Mouse (Mus musculus): ENCODE measurements around the gene Gramd2.

Gene Gramd2

GRCm38 (mm10) chr9:59679678-59680533 lies at the start of gene Gramd2:
Gene Gramd2 (plus strand): TSS chr9:59680144.
- peak; percentile 46 for DNase-seq (ENCODE audit: low spot score)

- DNase-seq (ENCODE audit: low spot score): no peak
Observed at GRCm38 (mm10) chr9:59638372-59638771, 41.6 kb upstream of the Gramd2 start.

DNA sequence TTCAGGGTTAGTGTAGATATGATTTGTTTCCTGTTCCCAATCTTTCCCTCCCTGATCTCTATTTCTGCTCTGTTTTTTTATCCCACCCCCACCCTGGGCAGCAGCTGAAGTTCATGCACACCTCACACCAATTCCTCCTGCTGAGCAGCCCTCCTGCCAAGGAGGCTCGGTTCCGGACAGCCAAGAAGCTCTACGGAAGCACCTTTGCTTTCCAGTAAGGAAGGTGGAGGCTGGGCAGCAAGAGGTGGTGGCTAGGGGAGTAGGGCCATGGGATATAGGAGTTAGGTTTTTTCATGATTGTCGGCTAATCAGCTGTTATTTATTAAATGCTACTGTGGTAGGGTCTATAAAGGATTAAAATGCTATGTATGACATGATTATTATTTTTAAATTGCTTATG lies 40.0 kb upstream of the Gramd2 start:
- no peak for DNase-seq (ENCODE audit: low spot score)

DNA sequence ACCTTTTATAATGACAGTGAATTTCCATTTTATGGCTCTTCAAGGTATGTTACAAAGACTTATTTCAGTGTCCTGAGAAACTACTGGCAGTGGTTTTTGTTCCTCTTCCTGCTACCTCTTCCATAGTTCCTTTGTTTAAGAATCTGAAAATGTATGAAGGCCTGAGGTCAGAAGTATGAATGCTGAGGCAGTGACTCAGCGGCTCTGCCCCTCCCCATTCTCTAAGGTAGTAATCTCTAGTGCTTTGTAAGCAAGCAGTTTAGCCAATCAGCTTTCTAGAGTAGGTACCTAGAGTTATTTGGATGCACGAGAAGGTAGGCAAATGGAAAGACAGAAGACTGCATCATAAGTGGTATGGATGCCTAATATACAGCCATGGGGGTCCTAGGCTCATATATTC lies 38.6 kb upstream of the Gramd2 start:
- DNase-seq (ENCODE audit: low spot score): no peak

DNA sequence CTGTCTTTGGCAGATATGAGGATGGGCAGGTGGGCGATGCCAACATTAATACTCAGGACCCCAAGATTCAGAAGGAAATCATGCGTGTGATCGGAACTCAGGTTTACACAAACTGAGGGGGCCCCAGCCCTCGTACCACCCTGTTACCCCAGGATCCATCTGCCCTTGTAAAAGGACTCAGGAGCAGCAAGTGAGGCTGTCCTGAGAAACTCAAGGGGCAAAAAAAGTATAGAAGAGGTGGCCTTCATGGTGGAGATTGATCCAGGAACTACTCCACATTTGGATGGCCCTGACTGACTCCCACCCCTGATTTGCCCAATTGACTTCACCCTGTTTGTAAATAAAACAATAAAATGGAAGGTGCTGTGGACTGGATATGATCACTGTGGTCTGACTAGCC lies 30.0 kb upstream of the Gramd2 start:
- DNase-seq (ENCODE audit: low spot score): no peak

DNA sequence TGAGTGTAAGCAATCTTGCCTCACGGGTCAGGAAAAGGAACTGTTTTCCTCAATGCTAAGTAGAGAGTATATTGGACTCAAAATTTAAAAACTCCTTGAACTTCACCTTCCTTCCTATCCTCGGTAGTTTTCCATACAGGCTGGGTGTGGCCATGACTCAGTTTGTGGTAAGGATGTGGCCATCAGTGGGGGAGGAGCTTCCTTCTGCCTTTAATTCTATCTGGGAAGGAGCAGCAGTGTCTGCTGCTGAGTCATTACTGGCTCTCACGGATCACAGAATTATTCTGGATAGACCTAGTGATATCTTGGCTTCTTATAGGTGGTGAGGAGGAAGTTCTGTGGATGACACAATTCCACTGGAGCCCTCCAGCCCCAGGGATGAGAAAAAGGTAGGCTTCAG lies 26.6 kb upstream of the Gramd2 start:
- no peak for DNase-seq (ENCODE audit: low spot score)

DNA sequence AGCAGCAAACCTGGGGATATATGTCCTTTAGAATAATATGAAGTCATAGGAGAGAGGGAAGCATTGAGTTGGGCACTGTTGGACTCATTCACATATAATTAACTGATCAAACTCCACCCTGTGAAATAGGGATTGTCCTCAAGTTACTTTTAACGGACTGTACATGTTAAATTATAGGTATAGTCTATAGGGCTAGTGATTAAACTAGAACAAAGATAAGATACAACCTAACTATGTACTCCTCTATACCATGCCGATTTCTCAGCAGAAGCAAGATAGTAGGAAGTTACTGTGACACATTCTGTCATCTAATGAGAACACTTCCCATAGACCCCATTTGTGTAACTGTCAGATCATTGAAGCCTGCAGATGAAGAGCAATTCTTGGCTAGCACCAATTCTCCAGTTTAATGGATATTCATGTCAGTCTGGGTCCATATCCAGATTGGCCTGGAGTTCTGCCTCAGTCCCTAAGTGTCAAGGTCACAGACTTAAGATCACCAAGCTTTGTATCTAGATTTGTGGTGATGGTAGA lies 25.4 kb upstream of the Gramd2 start:
- DNase-seq (ENCODE audit: low spot score): no peak

- peak; percentile 81 for DNase-seq (ENCODE audit: low spot score)
Observed at GRCm38 (mm10) chr9:59655958-59656634, 23.8 kb upstream of the Gramd2 start, which contains the start of gene Pkm. Gene Pkm (plus strand): TSS chr9:59656368.

DNA sequence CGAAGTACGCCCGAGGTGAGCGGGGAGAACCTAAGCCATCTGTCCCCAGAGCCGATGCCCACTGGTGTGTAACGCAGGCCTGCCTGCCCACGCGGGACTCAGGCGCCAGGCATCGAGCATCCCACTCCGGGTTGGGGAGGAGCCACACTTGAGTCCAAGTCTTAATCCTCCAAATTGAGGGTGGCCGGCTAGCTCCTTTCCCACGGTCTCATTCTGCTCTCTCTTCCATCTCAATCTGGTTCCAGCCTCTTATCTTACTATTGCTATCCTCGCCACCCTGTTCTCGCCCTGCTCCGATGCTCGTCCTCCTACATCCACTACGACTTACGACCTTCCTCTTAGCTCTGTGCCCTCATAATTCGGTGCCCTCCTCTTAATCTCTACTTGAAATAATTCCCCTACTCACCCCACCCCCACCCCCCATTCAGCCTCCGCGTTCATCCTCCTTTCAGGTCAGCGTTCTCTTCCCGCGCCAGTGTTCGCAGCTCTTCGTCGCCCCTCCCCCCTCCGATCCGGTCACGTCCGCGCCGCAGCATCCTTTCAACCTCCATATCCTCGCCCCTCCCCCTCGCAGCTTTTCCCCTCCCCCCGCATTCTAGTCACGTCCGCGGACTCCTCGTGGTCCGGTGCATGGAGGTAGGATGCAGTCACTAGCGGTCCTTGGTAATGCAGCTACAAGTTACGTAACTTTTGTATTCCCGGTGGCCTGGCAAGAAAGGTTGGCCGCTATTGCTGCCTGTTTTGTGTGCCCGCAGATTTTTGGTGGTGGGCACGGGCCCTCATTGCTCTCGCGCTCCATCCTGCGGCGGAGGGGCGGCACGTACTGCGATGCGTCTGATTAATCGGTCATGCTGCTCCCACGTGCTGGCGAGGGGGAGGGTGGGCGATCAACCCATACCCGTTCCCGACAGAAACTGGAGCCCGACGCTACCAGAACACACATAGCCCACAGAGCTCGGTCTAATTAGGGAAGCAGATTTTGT lies 23.0 kb upstream of the Gramd2 start:
- DNase-seq (ENCODE audit: low spot score): peak; percentile 33

DNA sequence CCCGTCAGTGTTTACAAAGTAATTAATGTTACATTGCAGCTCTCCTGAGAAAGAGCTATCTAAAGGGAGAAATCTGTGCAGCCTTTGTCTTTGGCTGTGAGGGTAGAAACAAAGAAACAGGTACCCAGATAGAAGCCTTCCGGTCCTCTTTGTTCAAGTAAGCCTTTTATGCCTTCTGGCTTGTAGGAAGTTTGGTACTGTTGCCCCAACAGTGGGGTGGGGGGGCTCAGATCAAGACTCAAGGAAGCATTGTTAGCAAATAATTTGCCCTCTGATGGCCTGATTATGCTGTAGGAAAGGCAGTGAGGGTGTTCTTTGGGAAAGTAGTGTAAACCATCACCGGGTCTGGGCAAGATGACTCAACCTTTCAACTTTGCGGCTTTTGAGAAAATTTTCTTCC lies 21.8 kb upstream of the Gramd2 start:
- DNase-seq (ENCODE audit: low spot score): no peak

DNA sequence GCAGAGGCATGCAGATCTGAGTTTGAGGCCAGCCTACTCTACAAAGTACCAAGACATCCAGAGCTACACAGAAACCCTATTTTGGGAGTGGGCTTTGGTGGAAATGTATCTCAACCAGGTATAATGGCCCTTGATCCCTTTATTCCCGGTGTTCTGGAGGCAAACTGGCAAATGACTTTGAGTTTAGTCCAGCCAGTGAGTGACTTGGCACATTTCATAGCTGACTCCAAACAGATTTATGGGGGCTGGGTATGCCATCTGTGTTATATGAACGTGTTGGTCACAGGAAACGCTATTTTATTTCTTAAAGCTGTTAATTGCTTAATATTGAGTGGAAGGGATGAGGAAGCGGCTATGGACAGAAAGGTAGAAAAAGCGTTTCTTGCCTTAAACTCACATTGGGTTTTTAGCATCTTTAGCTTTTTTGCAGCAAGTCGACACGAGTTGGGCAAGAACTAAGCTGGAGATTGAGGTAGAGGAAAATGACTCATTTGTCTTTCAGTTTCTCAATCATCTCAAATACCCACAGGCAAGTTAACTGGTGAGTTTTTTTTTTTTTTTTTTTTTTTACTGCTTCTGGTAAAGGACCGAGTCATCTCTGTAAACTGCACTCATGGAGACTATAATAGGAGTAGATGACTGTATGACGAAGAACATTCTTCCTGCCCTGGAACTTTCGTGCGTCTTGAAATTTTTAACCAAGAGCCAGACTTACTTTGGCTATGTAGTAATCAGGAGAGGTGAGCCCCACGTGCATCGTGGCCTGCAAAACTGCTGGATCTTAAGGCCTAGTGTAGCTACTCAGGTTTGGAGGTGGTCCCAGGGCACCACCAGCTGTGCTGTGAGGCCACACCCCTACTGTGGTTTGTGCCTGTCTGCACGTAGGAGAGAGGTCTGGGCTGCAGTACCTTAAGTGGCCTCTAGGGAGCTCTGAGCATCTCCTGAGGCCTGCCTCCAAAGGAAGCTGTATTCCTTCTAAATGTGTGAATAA lies 20.6 kb upstream of the Gramd2 start:
- DNase-seq (ENCODE audit: low spot score): peak; percentile 49

GRCm38 (mm10) chr9:59660421-59660820 lies 19.5 kb upstream of the Gramd2 start:
- no peak for DNase-seq (ENCODE audit: low spot score)

DNA sequence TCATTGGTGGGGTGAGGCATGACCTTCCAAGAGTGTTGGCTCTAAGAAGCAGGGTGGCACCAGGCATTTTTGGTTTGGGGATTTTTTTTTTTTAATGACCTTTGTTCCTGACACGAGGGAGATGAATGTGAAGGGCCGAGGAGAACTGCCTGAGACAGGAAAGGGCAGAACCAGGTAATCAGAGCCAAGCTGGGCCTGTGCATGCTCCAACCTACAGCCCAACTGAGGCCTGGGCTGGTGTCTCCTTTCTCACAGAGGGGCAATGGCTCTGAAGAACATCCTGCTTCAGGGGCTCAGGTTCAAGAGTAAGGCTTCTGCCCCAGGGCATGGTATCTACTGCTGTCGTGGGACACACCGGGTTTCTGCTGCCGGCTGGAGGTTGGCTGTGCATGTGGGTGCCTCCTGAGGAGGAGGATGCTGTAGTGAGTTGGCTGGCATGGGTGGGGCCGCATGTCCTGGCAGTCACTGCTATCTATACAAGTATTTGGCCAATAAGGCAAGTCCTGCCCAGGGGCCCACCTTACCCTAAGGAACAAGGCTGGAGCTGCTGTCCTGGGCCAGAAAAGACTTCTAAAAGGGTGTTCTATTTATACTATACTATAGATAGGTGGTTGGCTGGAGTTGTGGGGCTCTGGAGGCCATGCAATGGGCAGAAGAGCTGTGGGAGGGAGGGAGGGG lies 18.5 kb upstream of the Gramd2 start:
- DNase-seq (ENCODE audit: low spot score): no peak

DNA sequence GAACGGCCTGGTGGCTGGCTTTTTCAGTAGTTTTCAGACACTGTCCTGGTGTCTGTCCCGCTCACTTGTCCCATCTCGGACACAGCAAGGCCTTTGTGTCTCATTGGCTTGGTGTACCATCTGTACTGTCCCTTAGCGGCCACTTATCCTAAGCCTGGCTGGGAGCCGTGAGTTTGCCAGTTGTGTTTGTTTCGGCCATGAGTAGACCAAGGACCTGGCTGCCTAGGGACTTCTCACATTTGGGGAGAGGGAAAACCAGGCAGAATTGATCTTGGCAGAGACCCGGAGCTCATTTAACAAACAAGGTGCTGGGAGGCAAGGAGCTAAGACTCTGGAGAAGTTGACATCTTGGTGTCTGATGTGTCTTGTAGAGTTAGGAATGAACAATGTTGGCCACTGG lies 16.7 kb upstream of the Gramd2 start:
- DNase-seq (ENCODE audit: low spot score): no peak

DNA sequence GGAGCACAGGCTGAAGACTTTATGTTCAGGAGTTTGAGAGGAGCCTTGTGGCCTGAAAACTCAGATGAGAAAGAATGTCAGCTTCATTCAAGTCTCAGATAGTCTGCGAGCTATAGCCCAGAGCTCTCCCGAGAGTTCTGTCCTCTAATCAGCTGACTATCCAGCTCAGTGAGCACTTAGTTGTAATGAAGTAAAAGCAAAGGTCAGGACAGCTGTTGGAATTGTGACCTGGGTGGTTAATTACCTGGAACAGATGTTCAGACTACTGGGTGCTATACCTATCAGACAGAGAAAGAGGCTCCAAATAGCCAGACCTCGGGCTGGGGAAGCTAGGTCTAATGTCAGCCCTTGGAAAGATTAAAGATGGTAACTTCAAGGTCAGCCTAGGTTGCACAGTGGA lies 16.0 kb upstream of the Gramd2 start:
- DNase-seq (ENCODE audit: low spot score): no peak

DNA sequence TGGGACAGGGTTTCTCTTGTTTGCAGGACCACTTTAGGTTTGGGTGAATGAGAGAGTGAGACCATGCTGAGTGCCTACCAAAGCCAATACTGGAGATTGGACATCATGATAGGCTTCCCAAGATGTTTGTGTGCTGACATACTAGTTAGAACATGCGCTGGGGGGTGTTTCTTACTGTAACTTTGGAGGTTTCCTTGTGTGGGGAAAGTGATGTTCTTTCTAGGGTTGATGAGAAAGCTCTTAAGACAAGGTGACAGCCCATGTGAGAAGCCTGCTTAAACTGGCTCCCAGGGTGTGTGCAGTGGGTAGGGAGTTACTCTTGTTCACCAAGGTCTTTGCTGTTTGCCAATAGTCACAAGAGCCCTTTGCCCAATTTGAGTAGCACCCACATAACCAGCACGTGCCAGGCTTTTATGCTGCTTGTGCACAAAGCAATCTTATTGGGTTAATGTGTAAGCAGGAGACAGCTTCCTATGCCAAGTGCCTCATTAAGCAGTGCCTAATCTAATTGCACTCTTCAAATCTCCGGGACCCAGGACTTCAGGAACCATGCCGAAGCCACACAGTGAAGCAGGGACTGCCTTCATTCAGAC lies 15.2 kb upstream of the Gramd2 start:
- DNase-seq (ENCODE audit: low spot score): no peak

DNA sequence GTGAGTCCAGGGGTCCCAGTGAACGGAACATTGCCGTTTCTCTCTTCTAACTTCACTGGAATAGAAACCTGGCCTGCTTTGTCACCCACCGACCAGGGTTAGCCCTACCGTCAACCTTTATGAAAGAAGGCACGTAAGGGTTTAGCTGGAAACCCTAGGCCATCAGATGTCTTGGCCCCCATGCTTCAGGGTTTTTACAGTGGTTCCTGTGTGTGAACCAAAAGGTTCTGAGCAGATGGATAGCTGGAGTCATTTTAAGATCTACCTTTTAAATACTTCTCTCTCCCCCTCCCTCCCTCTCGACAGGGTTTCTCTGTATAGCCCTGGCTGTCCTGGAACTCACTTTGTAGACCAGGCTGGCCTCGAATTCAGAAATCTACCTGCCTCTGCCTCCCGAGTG lies 13.9 kb upstream of the Gramd2 start:
- DNase-seq (ENCODE audit: low spot score): no peak

DNA sequence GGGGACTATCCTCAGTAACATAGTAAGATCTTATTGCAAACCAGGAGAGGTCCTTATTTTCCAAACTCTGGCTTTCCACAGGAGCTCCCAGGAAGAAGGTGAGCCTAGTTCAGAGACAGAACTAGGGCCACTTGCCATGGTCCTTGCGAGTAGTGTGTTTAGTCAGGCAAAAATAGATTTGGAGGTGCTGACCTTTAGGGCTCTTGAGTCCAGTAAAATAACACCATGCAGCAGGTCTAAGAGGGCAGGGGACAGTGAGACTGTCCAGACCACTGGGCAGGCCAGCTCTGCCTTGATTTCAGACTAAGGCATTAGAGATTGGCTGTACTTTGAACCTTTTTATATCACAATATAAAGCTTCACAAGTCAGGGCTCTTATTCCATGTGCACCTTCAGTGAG lies 13.1 kb upstream of the Gramd2 start:
- no peak for DNase-seq (ENCODE audit: low spot score)

DNA sequence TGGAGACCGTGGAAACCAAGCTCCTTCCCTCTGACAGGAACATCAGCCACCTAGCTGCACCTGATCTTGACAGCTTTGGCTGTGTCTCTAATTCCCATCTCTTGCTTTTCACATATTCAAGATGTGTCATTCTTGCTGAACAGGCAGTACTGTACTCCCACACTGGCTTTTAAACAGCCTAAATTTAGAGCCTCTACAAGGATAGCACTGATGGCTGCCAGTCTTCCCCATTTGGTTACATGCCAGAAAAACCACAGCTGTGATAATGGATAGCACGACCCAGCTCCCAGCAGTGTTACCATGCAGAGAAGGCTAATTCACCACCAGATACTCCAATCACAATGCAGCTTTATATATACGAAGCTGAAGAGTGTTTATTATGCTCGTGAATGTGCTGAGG lies 12.7 kb upstream of the Gramd2 start:
- no peak for DNase-seq (ENCODE audit: low spot score)

- no peak for DNase-seq (ENCODE audit: low spot score)
Observed at GRCm38 (mm10) chr9:59667904-59668303, 12.0 kb upstream of the Gramd2 start.

Measured in ovary, postnatal 10 days (tissue).